Mouse (Mus musculus) liver, postnatal 0 days (tissue): ENCODE results near the gene Tmem230.

Experiments used
- CTCF ChIP-seq: sonication (generic); IDR thresholded peaks from 2 replicates; pipeline ENCODE4 v1.5.1; 2016; ENCODE audit warnings: antibody characterized with exemption, low read depth
- EP300 ChIP-seq: IDR thresholded peaks from 2 replicates; pipeline ENCODE4 v1.6.1; 2016; ENCODE audit warnings: antibody characterized with exemption, low read depth, mild to moderate bottlenecking

DNA sequence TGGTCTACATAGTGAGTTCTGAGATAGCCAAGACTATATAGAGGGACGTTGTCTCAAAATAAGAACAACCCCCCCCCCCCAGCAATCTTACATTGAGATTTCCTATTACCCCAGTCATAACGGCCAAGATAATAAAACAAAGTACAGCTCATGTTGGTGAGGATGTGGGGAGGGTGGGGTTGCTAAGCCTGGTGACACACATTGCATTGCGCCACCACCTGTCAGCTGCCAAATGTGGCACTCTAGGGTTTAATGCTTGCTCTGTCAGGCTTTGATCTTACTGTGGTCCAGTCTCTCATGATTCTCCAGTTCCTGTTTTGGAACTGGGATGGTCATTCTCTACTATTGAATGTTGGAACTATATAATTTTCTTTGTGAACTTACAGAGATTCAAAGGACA, 43.8 kb downstream of the Tmem230 start:
- TF ChIP-seq CTCF (0 out of 2 replicates have a peak, but pooled peaks have one; percentile 16), EP300 (no peak)
